Mouse (Mus musculus) liver, adult 2 months (tissue): Measurements from ENCODE around the gene Scd3.

Experiments used
- CTCF ChIP-seq: fragments of 200-500 bp; IDR thresholded peaks from 2 replicates; pipeline ENCODE4 v1.5.1; 2011; ENCODE audit warnings: low read depth, low read length, control low read depth
- POLR2A ChIP-seq: fragments of 200-500 bp; IDR thresholded peaks from 2 replicates; pipeline ENCODE4 v1.6.1; 2011; ENCODE audit warnings: low read length, control low read depth; ENCODE audit not compliant: insufficient read depth; ENCODE audit errors: extremely low read depth

- TF ChIP-seq POLR2A (no peak), CTCF (no peak)
Observed at GRCm38 (mm10) chr19:44257377-44257966, 54.4 kb downstream of the Scd3 start.
